Mouse (Mus musculus): ENCODE data around the gene Rps15. TPM values are rescaled to one million over a fixed set of nuclear protein-coding genes. Genes with fewer than 3 reads are reported as not detected.
A peak's percentile ranks its signal among the peaks of the same experiment; 100 is the strongest.

The Rps15 gene
- polyA plus RNA-seq, 1 experiment from 2014 or later = 1,227 TPM

DNA sequence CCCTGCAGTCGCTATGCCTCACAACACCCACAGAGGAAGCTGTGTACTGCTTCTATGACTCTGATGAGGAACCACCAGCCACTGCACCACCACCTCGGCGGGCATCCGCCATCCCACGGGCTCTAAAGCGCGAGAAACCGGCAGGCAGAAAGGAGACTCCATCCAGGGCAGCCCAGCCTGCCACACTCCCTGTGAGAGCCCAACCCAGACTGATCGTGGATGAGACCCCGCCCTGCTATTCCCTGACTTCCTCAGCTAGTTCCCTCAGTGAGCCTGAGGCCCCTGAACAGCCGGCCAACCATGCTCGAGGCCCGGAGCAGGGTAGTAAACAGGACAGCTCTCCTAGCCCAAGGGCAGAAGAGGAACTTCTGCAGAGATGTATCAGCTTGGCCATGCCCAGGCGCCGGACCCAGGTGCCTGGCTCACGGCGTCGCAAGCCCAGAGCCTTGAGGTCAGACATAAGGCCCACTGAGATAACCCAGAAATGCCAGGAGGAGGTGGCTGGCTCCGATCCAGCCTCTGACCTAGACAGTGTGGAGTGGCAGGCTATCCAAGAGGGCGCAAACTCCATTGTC is 21.5 kb downstream of the Rps15 start:
- Histone ChIP-seq H3K36me3 (ENCODE audit: control insufficient read depth, insufficient read depth, low read length) (no peaks in the 10 kb centered on the region), H3K4me3 (ENCODE audit: low read depth, low read length) (no peak overlapping the region), H3K9ac (replicated peaks; ENCODE audit: low read depth, low read length) (0 out of 2 replicates have a peak overlapping the region, but pooled peaks have one; percentile 4), H3K27ac (ENCODE audit: low read length) (no peak overlapping the region), H3K9me3 (ENCODE audit: control insufficient read depth, low read depth, low read length) (no peaks in the 10 kb centered on the region), H3K4me1 (ENCODE audit: control insufficient read depth, insufficient read depth, low read length) (peaks cover 12% of the 10 kb centered on the region), H3K4me2 (replicated peaks; ENCODE audit: low read depth, low read length) (0 out of 2 replicates have a peak overlapping the region, but pooled peaks have one; percentile 10), H3K27me3 (ENCODE audit: control insufficient read depth, insufficient read depth, low read length) (peaks cover 57% of the 10 kb centered on the region)
- 41% methylated on average over 20 of the region's 20 CpGs for WGBS
- no peak for ATAC-seq (ENCODE audit: insufficient number of reproducible peaks, insufficient read depth, low FRiP score, low read depth)

DNA sequence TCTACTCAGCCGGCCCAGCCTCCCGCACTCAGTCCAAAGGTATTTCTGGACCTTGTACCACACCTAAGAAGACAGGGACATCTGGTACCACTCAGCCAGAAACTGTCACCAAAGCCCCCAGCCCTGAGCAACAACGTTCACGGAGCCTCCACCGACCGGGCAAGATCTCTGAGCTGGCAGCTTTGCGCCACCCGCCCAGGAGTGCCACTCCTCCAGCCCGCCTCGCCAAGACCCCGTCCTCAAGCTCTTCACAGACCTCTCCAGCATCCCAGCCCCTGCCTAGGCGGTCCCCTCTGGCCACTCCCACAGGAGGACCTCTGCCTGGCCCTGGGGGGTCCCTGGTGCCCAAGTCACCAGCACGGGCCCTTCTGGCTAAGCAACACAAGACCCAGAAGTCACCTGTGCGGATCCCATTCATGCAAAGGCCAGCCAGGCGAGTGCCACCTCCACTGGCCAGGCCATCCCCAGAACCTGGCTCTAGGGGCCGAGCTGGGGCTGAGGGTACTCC is 22.3 kb downstream of the Rps15 start:
- Histone ChIP-seq H3K27ac (ENCODE audit: low read length) (no peak overlapping the region), H3K36me3 (ENCODE audit: control insufficient read depth, insufficient read depth, low read length) (no peaks in the 10 kb centered on the region), H3K9me3 (ENCODE audit: control insufficient read depth, low read depth, low read length) (no peaks in the 10 kb centered on the region), H3K4me2 (replicated peaks; ENCODE audit: low read depth, low read length) (no peak overlapping the region), H3K27me3 (ENCODE audit: control insufficient read depth, insufficient read depth, low read length) (peaks cover 57% of the 10 kb centered on the region), H3K4me3 (ENCODE audit: low read depth, low read length) (no peak overlapping the region), H3K4me1 (ENCODE audit: control insufficient read depth, insufficient read depth, low read length) (peaks cover 17% of the 10 kb centered on the region), H3K9ac (replicated peaks; ENCODE audit: low read depth, low read length) (no peak overlapping the region)
- ATAC-seq (ENCODE audit: insufficient number of reproducible peaks, insufficient read depth, low FRiP score, low read depth) = no peak
- WGBS = 52% methylated on average over 16 of the region's 16 CpGs

DNA sequence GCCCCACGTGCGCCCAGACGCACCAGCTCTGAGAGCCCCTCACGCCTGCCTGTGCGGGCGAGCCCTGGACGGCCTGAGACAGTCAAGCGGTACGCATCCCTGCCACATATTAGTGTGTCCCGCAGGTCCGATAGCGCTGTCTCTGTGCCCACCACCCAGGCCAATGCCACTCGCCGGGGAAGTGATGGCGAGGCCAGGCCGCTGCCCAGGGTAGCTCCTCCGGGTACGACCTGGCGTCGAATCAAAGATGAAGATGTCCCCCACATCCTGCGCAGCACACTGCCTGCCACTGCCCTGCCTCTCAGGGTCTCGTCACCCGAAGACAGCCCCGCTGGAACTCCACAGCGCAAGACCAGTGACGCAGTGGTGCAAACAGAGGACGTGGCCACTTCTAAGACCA is 23.1 kb downstream of the Rps15 start:
- H3K9ac ChIP-seq (replicated peaks; ENCODE audit: low read depth, low read length) = no peak overlapping the region
- peaks cover 57% of the 10 kb centered on the region for H3K27me3 ChIP-seq (ENCODE audit: control insufficient read depth, insufficient read depth, low read length)
- WGBS = 45% methylated on average over 27 of the region's 27 CpGs
- H3K4me2 ChIP-seq (replicated peaks; ENCODE audit: low read depth, low read length) = no peak overlapping the region; the same call in 1 of the 2 replicates
- no peak overlapping the region for H3K27ac ChIP-seq (ENCODE audit: low read length)
- no peak overlapping the region for H3K4me3 ChIP-seq (ENCODE audit: low read depth, low read length)
- H3K36me3 ChIP-seq (ENCODE audit: control insufficient read depth, insufficient read depth, low read length) = no peaks in the 10 kb centered on the region
- no peaks in the 10 kb centered on the region for H3K9me3 ChIP-seq (ENCODE audit: control insufficient read depth, low read depth, low read length)
- peaks cover 19% of the 10 kb centered on the region for H3K4me1 ChIP-seq (ENCODE audit: control insufficient read depth, insufficient read depth, low read length)
- ATAC-seq (ENCODE audit: insufficient number of reproducible peaks, insufficient read depth, low FRiP score, low read depth) = no peak

DNA sequence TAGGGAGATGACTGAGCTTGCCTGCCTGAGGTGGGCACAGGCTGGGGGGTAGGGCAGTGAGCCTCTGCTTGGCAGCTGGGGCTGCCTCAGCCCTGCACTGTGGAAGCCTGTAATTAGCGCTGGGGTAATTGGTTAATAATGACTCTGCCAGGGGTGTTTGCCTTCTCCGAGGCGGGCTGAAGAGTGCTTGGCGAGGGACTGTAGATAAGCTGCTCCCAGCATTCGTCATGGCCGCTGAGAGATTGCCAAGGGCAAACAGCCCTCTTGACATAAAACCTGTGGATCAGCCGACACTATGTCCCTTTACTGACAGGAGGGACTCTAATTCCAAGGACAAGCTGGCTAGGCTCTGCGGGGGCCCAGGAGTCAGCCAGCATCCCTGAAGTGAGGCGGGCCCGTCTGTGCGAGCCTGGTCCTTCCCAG is 24.1 kb downstream of the Rps15 start:
- H3K27ac ChIP-seq (ENCODE audit: low read length) = no peak overlapping the region
- no peak overlapping the region for H3K4me2 ChIP-seq (replicated peaks; ENCODE audit: low read depth, low read length)
- no peak for ATAC-seq (ENCODE audit: insufficient number of reproducible peaks, insufficient read depth, low FRiP score, low read depth)
- H3K4me1 ChIP-seq (ENCODE audit: control insufficient read depth, insufficient read depth, low read length) = peaks cover 19% of the 10 kb centered on the region
- no peaks in the 10 kb centered on the region for H3K36me3 ChIP-seq (ENCODE audit: control insufficient read depth, insufficient read depth, low read length)
- H3K9ac ChIP-seq (replicated peaks; ENCODE audit: low read depth, low read length) = no peak overlapping the region
- WGBS = 36% methylated on average over 11 of the region's 11 CpGs
- peaks cover 49% of the 10 kb centered on the region for H3K27me3 ChIP-seq (ENCODE audit: control insufficient read depth, insufficient read depth, low read length)
- no peak overlapping the region for H3K4me3 ChIP-seq (ENCODE audit: low read depth, low read length)
- H3K9me3 ChIP-seq (ENCODE audit: control insufficient read depth, low read depth, low read length) = no peaks in the 10 kb centered on the region

DNA sequence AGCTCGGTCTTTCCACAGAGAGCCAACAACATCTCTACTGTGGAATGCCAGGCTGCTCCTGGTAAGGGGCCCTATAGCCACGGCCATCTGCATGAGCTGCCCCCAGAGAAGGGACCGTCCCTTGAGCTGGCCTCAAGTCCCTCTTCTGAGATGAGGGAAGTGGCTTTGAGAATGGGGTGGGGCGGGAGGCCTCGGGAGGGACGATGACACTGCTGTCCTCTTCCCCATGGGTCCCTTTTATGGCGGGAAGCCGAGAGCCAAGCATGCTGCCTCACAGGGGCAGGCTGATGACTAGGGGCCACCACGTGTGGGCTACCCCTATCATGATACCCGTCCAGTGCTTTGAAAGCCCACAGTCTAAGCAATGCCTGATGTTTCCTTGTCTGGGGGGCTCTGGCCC is 24.8 kb downstream of the Rps15 start:
- Histone ChIP-seq H3K4me1 (ENCODE audit: control insufficient read depth, insufficient read depth, low read length) (peaks cover 19% of the 10 kb centered on the region), H3K9ac (replicated peaks; ENCODE audit: low read depth, low read length) (no peak overlapping the region), H3K4me3 (ENCODE audit: low read depth, low read length) (no peak overlapping the region), H3K9me3 (ENCODE audit: control insufficient read depth, low read depth, low read length) (no peaks in the 10 kb centered on the region), H3K36me3 (ENCODE audit: control insufficient read depth, insufficient read depth, low read length) (no peaks in the 10 kb centered on the region), H3K4me2 (replicated peaks; ENCODE audit: low read depth, low read length) (no peak overlapping the region), H3K27ac (ENCODE audit: low read length) (no peak overlapping the region), H3K27me3 (ENCODE audit: control insufficient read depth, insufficient read depth, low read length) (peaks cover 46% of the 10 kb centered on the region)
- no peak for ATAC-seq (ENCODE audit: insufficient number of reproducible peaks, insufficient read depth, low FRiP score, low read depth)
- 64% methylated on average over 10 of the region's 10 CpGs for WGBS

DNA sequence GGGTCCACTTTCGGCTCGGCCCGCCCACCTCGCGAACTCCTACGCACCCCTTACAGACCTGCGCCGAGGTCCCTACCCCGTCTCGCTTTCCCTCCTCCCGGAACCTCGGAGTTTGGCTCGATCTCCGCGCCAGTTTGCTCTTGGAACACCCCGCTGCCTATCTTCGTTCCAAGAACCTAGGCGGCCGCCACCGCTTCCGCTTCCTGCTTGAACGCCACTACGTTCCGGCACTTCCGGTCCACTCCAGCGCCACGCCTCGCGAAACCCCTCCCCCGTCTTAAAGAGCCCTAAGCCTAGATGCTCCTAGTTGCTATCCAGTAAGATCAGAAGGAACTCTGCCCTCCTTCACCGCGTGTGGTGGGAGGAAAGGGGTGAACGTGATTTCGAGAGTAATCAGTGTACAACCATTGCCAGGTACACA is 28.1 kb downstream of the Rps15 start, which contains the start of gene 2310011J03Rik:
Gene 2310011J03Rik, minus strand, starts transcription at position 198 of the 421 bp plus-strand sequence.
- peaks cover 9% of the 10 kb centered on the region; the same call in 1 of the 2 replicates for H3K4me1 ChIP-seq (ENCODE audit: control insufficient read depth, insufficient read depth, low read length)
- under 1% methylated on average over 34 of the region's 34 CpGs for WGBS
- peak within 1 kb of the TSS; percentile 68; the same call in 1 of the 2 replicates for H3K27ac ChIP-seq (ENCODE audit: low read length)
- ATAC-seq (ENCODE audit: insufficient number of reproducible peaks, insufficient read depth, low FRiP score, low read depth) = peak; percentile 64
- no peaks in the 10 kb centered on the region for H3K9me3 ChIP-seq (ENCODE audit: control insufficient read depth, low read depth, low read length)
- H3K36me3 ChIP-seq (ENCODE audit: control insufficient read depth, insufficient read depth, low read length) = no peaks in the 10 kb centered on the region
- peak within 1 kb of the TSS; percentile 93 for H3K4me3 ChIP-seq (ENCODE audit: low read depth, low read length)
- peak within 1 kb of the TSS; percentile 65 for H3K9ac ChIP-seq (replicated peaks; ENCODE audit: low read depth, low read length)
- peaks cover 16% of the 10 kb centered on the region for H3K27me3 ChIP-seq (ENCODE audit: control insufficient read depth, insufficient read depth, low read length)
- peak within 1 kb of the TSS; percentile 77 for H3K4me2 ChIP-seq (replicated peaks; ENCODE audit: low read depth, low read length)

DNA sequence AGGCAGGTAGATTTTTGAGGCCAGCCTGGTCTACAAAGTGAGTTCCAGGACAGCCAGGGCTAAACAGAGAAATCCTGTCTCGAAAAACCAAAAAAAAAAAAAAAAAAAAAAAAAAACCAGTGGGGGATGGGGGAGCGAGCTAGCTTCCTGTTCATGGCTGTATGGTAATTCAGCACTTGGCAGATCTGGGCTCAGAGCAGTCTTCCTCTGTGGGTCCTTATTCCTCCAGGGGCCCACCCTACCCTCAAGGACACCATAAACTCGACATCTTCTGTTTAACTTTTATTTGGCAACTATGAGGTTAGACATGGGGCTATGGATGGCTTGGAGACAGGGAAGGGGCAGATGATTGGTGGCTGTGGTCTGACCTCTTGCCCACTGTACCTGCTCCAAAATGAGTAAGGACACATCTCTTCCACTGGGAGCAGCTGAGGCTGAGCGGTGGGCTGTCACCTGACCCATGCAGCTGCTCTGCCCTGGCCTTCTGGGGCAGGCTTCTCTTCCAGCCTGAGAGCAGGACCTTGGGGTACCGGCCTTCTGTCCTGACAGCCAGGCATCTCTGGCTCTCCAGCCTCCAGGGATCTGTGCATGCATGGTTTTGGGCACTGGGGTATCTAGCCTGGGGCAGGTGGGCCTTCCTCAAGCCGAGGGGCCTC is 28.9 kb downstream of the Rps15 start:
- H3K27ac ChIP-seq (ENCODE audit: low read length) = no peak overlapping the region
- no peaks in the 10 kb centered on the region for H3K36me3 ChIP-seq (ENCODE audit: control insufficient read depth, insufficient read depth, low read length)
- no peak for ATAC-seq (ENCODE audit: insufficient number of reproducible peaks, insufficient read depth, low FRiP score, low read depth)
- peaks cover 9% of the 10 kb centered on the region; the same call in 1 of the 2 replicates for H3K4me1 ChIP-seq (ENCODE audit: control insufficient read depth, insufficient read depth, low read length)
- peaks cover 8% of the 10 kb centered on the region; the same call in 1 of the 2 replicates for H3K27me3 ChIP-seq (ENCODE audit: control insufficient read depth, insufficient read depth, low read length)
- no peak overlapping the region for H3K4me2 ChIP-seq (replicated peaks; ENCODE audit: low read depth, low read length)
- H3K4me3 ChIP-seq (ENCODE audit: low read depth, low read length) = no peak overlapping the region
- H3K9ac ChIP-seq (replicated peaks; ENCODE audit: low read depth, low read length) = no peak overlapping the region
- WGBS = 69% methylated on average over 6 of the region's 6 CpGs
- H3K9me3 ChIP-seq (ENCODE audit: control insufficient read depth, low read depth, low read length) = no peaks in the 10 kb centered on the region

DNA sequence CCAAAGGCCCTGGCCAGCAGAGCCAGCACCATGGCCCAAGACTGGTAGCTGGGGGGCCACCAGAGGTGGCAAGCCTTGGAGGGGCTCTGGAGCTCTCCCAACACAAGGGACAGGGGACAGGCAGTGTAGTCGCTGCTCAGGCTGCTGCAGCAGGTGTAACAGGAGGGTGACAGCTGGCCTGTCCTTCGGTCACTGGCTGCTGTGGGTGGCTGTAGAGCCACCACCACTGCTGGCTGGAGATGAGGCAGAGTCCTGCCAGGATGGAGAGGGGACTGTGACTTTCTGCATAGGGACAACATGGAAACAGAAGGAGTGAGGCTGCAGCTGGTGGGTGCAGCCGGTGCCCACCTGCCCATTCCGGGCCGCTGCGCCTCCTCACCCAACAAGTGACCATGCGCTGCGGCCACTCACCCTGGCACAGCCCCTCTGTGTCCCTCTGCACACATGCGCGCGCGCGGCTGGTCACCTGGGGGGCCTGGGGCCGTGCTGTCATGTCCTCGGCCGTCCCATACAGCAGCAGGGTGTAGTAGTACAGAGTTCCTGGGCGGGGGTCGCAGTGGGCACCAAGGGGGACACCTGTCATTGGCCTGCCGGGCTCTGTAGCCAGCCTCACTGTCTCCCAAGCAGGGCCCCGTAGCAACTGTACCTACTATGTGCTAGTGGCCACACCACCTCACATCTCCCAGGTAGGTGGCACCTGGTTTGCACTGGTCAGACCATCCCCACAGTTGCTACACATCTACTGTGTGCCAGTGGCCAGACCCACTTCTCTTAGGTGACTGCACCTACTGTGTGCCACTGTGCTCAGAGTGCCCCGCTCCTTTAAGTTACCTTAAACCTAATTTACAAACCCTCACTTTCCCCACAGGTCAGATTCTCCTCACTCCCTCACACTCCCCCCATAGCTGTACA is 29.7 kb downstream of the Rps15 start:
- H3K27me3 ChIP-seq (ENCODE audit: control insufficient read depth, insufficient read depth, low read length) = 0 out of 2 replicates have a peak, but pooled peaks cover 4% of the 10 kb centered on the region
- ATAC-seq (ENCODE audit: insufficient number of reproducible peaks, insufficient read depth, low FRiP score, low read depth) = no peak
- no peak overlapping the region for H3K27ac ChIP-seq (ENCODE audit: low read length)
- no peaks in the 10 kb centered on the region for H3K9me3 ChIP-seq (ENCODE audit: control insufficient read depth, low read depth, low read length)
- WGBS = 85% methylated on average over 21 of the region's 21 CpGs
- H3K4me3 ChIP-seq (ENCODE audit: low read depth, low read length) = peak overlapping the region; percentile 43; the same call in 1 of the 2 replicates
- peaks cover 9% of the 10 kb centered on the region; the same call in 1 of the 2 replicates for H3K4me1 ChIP-seq (ENCODE audit: control insufficient read depth, insufficient read depth, low read length)
- peak overlapping the region; percentile 97 for H3K4me2 ChIP-seq (replicated peaks; ENCODE audit: low read depth, low read length)
- H3K36me3 ChIP-seq (ENCODE audit: control insufficient read depth, insufficient read depth, low read length) = no peaks in the 10 kb centered on the region
- H3K9ac ChIP-seq (replicated peaks; ENCODE audit: low read depth, low read length) = no peak overlapping the region; the same call in 1 of the 2 replicates
